Mouse (Mus musculus) midbrain, postnatal 0 days (tissue): ENCODE data around the gene Tarsl2. TPM values are rescaled to one million over a fixed set of nuclear protein-coding genes. Genes with fewer than 3 reads are reported as not detected.

Source experiments
- ATAC-seq: fragments of 200-750 bp; cut with Nextera tagmentation; 2 replicates; pipeline ENCODE4 v1.8.0; 2017; ENCODE audit warnings: moderate number of reproducible peaks, mild to moderate bottlenecking, moderate TSS enrichment, moderate library complexity; ENCODE audit not compliant: low FRiP score
- DNase-seq: peaks from one replicate; pipeline ENCODE4 v3.0.0-alpha.2; 2015; ENCODE audit warnings: low spot score
- H3K27ac ChIP-seq: fragments of 300-500 bp; sonication (generic); 2 replicates; pipeline ENCODE4 v1.5.1; 2014; ENCODE audit warnings: low read depth, mild to moderate bottlenecking, low read length, mixed read lengths
- H3K27me3 ChIP-seq: fragments of 300-500 bp; sonication (generic); 2 replicates; pipeline ENCODE4 v1.6.1; 2014; ENCODE audit warnings: low read length, control low read depth, mixed read lengths; ENCODE audit not compliant: insufficient read depth
- H3K36me3 ChIP-seq: fragments of 300-500 bp; sonication (generic); 2 replicates; pipeline ENCODE4 v1.6.1; 2014; ENCODE audit warnings: low read length, control low read depth, mixed read lengths; ENCODE audit not compliant: insufficient read depth
- H3K4me1 ChIP-seq: fragments of 300-500 bp; sonication (generic); 2 replicates; pipeline ENCODE4 v1.6.1; 2014; ENCODE audit warnings: mild to moderate bottlenecking, control low read depth, antibody characterized with exemption, low read length, mixed read lengths; ENCODE audit not compliant: insufficient read depth
- H3K4me2 ChIP-seq: fragments of 300-500 bp; sonication (generic); 2 replicates; pipeline ENCODE4 v1.6.1; 2014; ENCODE audit warnings: low read depth, mild to moderate bottlenecking, low read length, mixed read lengths; ENCODE audit not compliant: poor library complexity, severe bottlenecking
- H3K4me3 ChIP-seq: fragments of 300-500 bp; sonication (generic); 2 replicates; pipeline ENCODE4 v1.5.1; 2014; ENCODE audit warnings: low read depth, mild to moderate bottlenecking, low read length, moderate library complexity
- H3K9ac ChIP-seq: fragments of 300-500 bp; sonication (generic); replicated peaks from 2 replicates; pipeline ENCODE4 v1.6.1; 2014; ENCODE audit warnings: mild to moderate bottlenecking, low read length, moderate library complexity, mixed read lengths; ENCODE audit not compliant: poor library complexity, severe bottlenecking
- H3K9me3 ChIP-seq: fragments of 300-500 bp; sonication (generic); 2 replicates; pipeline ENCODE4 v1.6.1; 2016; ENCODE audit warnings: low read length, control low read depth
- CTCF ChIP-seq: IDR thresholded peaks from 2 replicates; pipeline ENCODE4 v1.5.1; 2016; ENCODE audit warnings: antibody characterized with exemption, mild to moderate bottlenecking
- WGBS: fragments of 180-500 bp; shearing (Covaris S2); extraction: QIAGEN DNeasy Blood & Tissue Kit; methylation state at CpG from one replicate; pipeline ENCODE4 v1.1.7; 2014; 5-methylcytosine and 5-hydroxymethylcytosine counted together
- polyA plus RNA-seq: library from polyadenylated mRNA; unstranded; fragments of >200 nt; fragmentation: Nextera tagmentation; extraction: Ambion mirVana; gene quantifications from 2 replicates; pipeline ENCODE4 v1.2.1, GENCODE M21; 2015
- total RNA-seq: library from RNA; depleted of rRNA; stranded (reverse); fragments of >200 nt; gene quantifications from 2 replicates; pipeline ENCODE4 v1.2.3, GENCODE M21; 2014

Gene Tarsl2
- total and polyA plus RNA-seq, 2 experiments from 2014 or later = 19.7 to 22.5 TPM

GRCm38 (mm10) chr7:65642371-65643304 lies 2.1 kb upstream of the Tarsl2 start:
- H3K4me3 ChIP-seq = no peak overlapping the region
- WGBS = 70% methylated on average over 6 of the region's 6 CpGs
- ATAC-seq (no peak), DNase-seq (peak; percentile 62)
- peaks cover 2% of the 10 kb centered on the region; the same call in 1 of the 2 replicates for H3K4me1 ChIP-seq
- no peaks in the 10 kb centered on the region for H3K27me3 ChIP-seq
- H3K36me3 ChIP-seq = no peaks in the 10 kb centered on the region
- TF ChIP-seq CTCF = peak; percentile 91
- H3K27ac ChIP-seq = no peak overlapping the region
- no peak overlapping the region for H3K9ac ChIP-seq
- no peaks in the 10 kb centered on the region for H3K9me3 ChIP-seq
- no peak overlapping the region for H3K4me2 ChIP-seq

DNA sequence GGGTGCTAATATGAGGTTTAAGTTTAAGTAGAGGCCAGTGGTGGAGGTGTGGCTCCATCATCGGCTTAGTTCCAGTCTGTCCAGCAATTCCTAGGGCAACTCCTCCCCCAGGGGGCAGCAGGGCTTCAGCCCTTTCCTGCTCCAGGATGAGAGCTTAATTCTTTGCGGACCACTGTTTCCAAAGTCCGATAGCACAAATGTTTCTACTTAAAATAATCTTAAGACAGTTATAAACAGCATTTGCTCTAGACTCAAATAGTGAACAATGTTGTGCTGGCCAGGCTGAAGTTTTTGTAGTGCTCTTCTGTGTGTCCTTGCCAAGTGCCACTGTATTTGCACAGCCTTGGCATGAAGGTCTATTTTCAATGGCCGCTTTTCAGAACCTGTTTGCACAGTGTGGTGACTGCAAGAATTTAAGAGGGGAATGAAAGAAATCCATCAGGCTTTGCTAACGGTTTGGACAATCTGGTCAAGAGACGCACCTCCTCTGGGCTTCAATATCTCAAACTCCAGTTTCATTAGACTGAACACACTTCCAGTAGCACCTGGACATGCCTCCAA lies 757 bp upstream of the Tarsl2 start:
- Histone ChIP-seq H3K9ac (no peak overlapping the region; the same call in 1 of the 2 replicates), H3K9me3 (no peaks in the 10 kb centered on the region), H3K27ac (no peak overlapping the region), H3K4me1 (peaks cover 2% of the 10 kb centered on the region; the same call in 1 of the 2 replicates), H3K4me3 (peak overlapping the region; percentile 63), H3K36me3 (peaks cover 2% of the 10 kb centered on the region; the same call in 1 of the 2 replicates), H3K4me2 (peak overlapping the region; percentile 76), H3K27me3 (no peaks in the 10 kb centered on the region)
- peak; percentile 19; the same call in 1 of the 2 replicates for TF ChIP-seq CTCF
- ATAC-seq (peak; percentile 2; the same call in 1 of the 2 replicates), DNase-seq (no peak)
- whole genome bisulfite sequencing = 29% methylated on average over 6 of the region's 6 CpGs

GRCm38 (mm10) chr7:65645996-65646395 lies 1.3 kb downstream of the Tarsl2 start:
- Histone ChIP-seq H3K9me3 (no peaks in the 10 kb centered on the region), H3K9ac (no peak overlapping the region), H3K27me3 (no peaks in the 10 kb centered on the region), H3K4me3 (no peak overlapping the region), H3K4me1 (peaks cover 2% of the 10 kb centered on the region; the same call in 1 of the 2 replicates), H3K36me3 (peaks cover 2% of the 10 kb centered on the region; the same call in 1 of the 2 replicates), H3K27ac (no peak overlapping the region), H3K4me2 (no peak overlapping the region)
- ATAC-seq (no peak), DNase-seq (no peak)
- TF ChIP-seq CTCF = no peak
- WGBS = 94% methylated on average over 8 of the region's 8 CpGs

DNA sequence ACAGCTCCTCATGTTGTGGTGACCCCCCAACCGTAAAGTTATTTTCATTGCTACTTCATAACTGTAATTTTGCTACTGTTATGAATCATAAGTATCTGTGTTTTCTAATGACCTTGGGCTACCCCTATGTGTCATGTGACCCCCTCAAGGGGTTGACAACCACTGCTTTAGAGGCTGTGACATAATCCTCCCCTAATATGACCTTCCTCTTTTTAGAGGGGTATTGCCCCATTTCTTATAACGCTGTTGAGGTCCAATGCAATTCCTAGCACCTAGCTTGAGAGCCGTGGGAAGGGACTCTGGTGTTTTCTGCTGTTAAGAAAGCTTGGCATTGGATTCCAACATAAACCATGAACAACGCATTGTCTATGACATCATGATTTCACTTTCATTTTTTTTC lies 6.0 kb downstream of the Tarsl2 start:
- ATAC-seq (no peak), DNase-seq (no peak)
- peaks cover 15% of the 10 kb centered on the region; the same call in 1 of the 2 replicates for H3K36me3 ChIP-seq
- 94% methylated on average over 4 of the region's 4 CpGs for WGBS
- H3K4me3 ChIP-seq = no peak overlapping the region
- no peak for TF ChIP-seq CTCF
- no peaks in the 10 kb centered on the region for H3K9me3 ChIP-seq
- H3K9ac ChIP-seq = no peak overlapping the region
- H3K4me1 ChIP-seq = no peaks in the 10 kb centered on the region
- H3K27ac ChIP-seq = no peak overlapping the region
- no peak overlapping the region for H3K4me2 ChIP-seq
- no peaks in the 10 kb centered on the region for H3K27me3 ChIP-seq

- Histone ChIP-seq H3K9ac (no peak overlapping the region), H3K4me2 (no peak overlapping the region)
- no peak for TF ChIP-seq CTCF
Measured at GRCm38 (mm10) chr7:65657490-65658120, 12.9 kb downstream of the Tarsl2 start.

More at GRCm38 (mm10) chr7:65657490-65658120, 12.9 kb downstream of the Tarsl2 start:
- no peak for DNase-seq
- no peaks in the 10 kb centered on the region for H3K9me3 ChIP-seq
- H3K4me3 ChIP-seq = no peak overlapping the region
- no peak for ATAC-seq
- no peaks in the 10 kb centered on the region for H3K4me1 ChIP-seq
- no peaks in the 10 kb centered on the region for H3K27me3 ChIP-seq
- 92% methylated on average over 2 of the region's 2 CpGs for whole genome bisulfite sequencing
- peaks cover 21% of the 10 kb centered on the region; the same call in 1 of the 2 replicates for H3K36me3 ChIP-seq
- no peak overlapping the region for H3K27ac ChIP-seq
